Mouse (Mus musculus) E14TG2a.4 (cell line): ENCODE measurements around the gene Nutf2-ps1.

Experiments
- CTCF ChIP-seq: conservative IDR thresholded peaks from 2 replicates; pipeline ENCODE4 v1.5.1; 2014; ENCODE audit warnings: low read length
- NANOG ChIP-seq: IDR thresholded peaks from 2 replicates; pipeline ENCODE4 v1.6.1; 2014; ENCODE audit warnings: borderline replicate concordance, low read length, mixed read lengths
- POU5F1 ChIP-seq: IDR thresholded peaks from 2 replicates; pipeline ENCODE4 v1.6.1; 2014; ENCODE audit warnings: low read length, borderline replicate concordance

DNA sequence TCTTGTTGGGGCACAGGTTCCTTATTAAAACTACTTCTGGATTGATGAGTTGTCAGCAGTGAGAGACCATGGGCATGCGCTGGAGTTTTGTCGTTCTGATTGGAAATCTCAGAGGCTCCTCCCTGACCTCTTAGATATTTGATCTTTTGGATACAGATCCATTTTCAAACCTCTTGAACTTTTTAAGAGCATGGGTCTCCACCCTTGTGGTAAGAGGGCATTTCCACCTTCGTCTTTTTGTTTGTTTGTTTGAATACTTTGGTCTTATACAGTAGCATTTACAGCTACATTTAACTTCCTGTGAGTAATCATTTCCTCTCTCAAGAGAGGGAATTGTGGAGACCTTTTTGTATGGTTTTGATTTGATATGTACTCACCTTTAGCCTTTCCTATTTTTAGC is 49.6 kb downstream of the Nutf2-ps1 start:
- TF ChIP-seq CTCF, result no peak
- TF ChIP-seq NANOG, result no peak
- TF ChIP-seq POU5F1, result no peak
